Mouse (Mus musculus) olfactory bulb, adult 2 months (tissue): ENCODE measurements around the gene Hspb11.

ENCODE experiments used
- CTCF ChIP-seq: fragments of 200-500 bp; IDR thresholded peaks from 2 replicates; pipeline ENCODE4 v1.5.1; 2012; ENCODE audit warnings: low read depth, mild to moderate bottlenecking, low read length, moderate library complexity; ENCODE audit not compliant: insufficient read depth
- POLR2A ChIP-seq: fragments of 200-500 bp; IDR thresholded peaks from 2 replicates; pipeline ENCODE4 v1.6.1; 2012; ENCODE audit warnings: mild to moderate bottlenecking, low read depth, low read length, moderate library complexity; ENCODE audit not compliant: insufficient read depth

- TF ChIP-seq POLR2A (no peak), CTCF (no peak)
These were observed 9.7 kb upstream of the Hspb11 start for GRCm38 (mm10) chr4:107243365-107244333.
